Mouse (Mus musculus) heart, embryonic 10.5 days (tissue): ENCODE results near the gene Sp3. TPM values are rescaled to one million over a fixed set of nuclear protein-coding genes. Genes with fewer than 3 reads are reported as not detected.

ENCODE experiments used
- DNase-seq: peaks from one replicate; pipeline ENCODE4 v3.0.0-alpha.2; 2017; ENCODE audit warnings: low spot score
- H3K27ac ChIP-seq: fragments of 300-500 bp; sonication (generic); 2 replicates; pipeline ENCODE4 v1.5.1; 2016; ENCODE audit warnings: mild to moderate bottlenecking
- H3K27me3 ChIP-seq: fragments of 300-500 bp; sonication (generic); 2 replicates; pipeline ENCODE4 v1.6.1; 2016; ENCODE audit warnings: mild to moderate bottlenecking; ENCODE audit not compliant: poor library complexity, insufficient read depth, severe bottlenecking
- H3K36me3 ChIP-seq: fragments of 300-500 bp; sonication (generic); 2 replicates; pipeline ENCODE4 v1.6.1; 2016; ENCODE audit warnings: mild to moderate bottlenecking, moderate library complexity
- H3K4me1 ChIP-seq: fragments of 300-500 bp; sonication (generic); 2 replicates; pipeline ENCODE4 v1.6.1; 2016; ENCODE audit warnings: mild to moderate bottlenecking
- H3K4me3 ChIP-seq: fragments of 300-500 bp; sonication (generic); 2 replicates; pipeline ENCODE4 v1.5.1; 2016; ENCODE audit warnings: mild to moderate bottlenecking, moderate library complexity
- H3K9me3 ChIP-seq: fragments of 300-500 bp; sonication (generic); 2 replicates; pipeline ENCODE4 v1.6.1; 2016; ENCODE audit warnings: mild to moderate bottlenecking, moderate library complexity
- WGBS: fragments of 180-500 bp; shearing (Covaris S2); methylation state at CpG from one replicate; pipeline ENCODE4 v1.1.7; 2016; 5-methylcytosine and 5-hydroxymethylcytosine counted together
- polyA plus RNA-seq: library from polyadenylated mRNA; unstranded; fragments of >200 nt; fragmentation: Nextera tagmentation; extraction: Ambion mirVana; gene quantifications from 2 replicates; pipeline ENCODE4 v1.2.1, GENCODE M21; 2016

Sp3 gene
- polyA plus RNA-seq, 1 experiment from 2014 or later = 39.6 TPM

DNA sequence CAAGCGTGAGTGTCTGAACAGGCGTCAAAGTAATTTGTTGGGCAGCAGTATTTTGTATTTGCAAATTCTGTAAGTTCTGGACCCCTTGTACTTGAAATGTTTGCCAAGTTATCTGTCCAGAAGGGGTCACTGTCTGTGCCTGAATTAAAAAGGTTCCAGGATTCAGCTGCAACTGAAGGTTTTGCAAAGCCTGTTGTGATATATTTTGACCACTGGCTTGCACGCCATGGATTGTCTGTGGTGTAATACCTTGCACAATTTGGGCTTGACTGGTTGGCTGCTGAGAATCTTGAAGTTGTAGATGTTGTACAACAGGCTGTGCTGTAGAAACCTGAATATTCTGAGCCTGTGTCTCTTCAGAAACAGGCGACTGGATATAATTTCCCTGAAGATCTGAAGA, 9.9 kb downstream of the Sp3 start:
- H3K36me3 ChIP-seq = peaks cover 44% of the 10 kb centered on the region
- 95% methylated on average over 4 of the region's 4 CpGs for WGBS
- DNase-seq = no peak

DNA sequence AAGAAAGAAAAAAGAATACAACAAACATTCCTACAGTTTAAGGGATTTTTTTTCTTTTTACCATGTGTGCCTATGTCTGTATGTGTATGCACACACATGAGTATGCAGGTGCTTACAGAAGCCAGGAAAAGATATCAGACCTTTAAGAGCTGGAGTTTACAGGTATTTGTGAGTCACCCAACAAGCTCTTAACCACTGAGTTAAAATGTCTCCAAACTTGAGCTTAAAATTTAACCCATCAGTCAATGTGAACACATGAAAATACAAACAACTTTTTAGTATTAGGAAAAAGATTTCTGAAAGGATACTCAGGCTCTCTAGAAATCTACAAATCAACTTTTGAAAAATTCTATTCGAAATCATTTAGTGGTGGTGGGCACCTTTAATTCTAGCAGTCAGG, 11.7 kb downstream of the Sp3 start:
- Histone ChIP-seq H3K27ac (no peak overlapping the region), H3K27me3 (no peaks in the 10 kb centered on the region), H3K4me3 (no peak overlapping the region), H3K4me1 (no peaks in the 10 kb centered on the region), H3K9me3 (no peaks in the 10 kb centered on the region), H3K36me3 (peaks cover 44% of the 10 kb centered on the region)
- WGBS = 95% methylated on average over 1 of the region's 1 CpGs
- no peak for DNase-seq

More for the DNA sequence above, 9.9 kb downstream of the Sp3 start:
- no peak overlapping the region for H3K27ac ChIP-seq
- no peaks in the 10 kb centered on the region for H3K4me1 ChIP-seq
- no peaks in the 10 kb centered on the region for H3K27me3 ChIP-seq
- no peak overlapping the region for H3K4me3 ChIP-seq
- no peaks in the 10 kb centered on the region for H3K9me3 ChIP-seq

DNA sequence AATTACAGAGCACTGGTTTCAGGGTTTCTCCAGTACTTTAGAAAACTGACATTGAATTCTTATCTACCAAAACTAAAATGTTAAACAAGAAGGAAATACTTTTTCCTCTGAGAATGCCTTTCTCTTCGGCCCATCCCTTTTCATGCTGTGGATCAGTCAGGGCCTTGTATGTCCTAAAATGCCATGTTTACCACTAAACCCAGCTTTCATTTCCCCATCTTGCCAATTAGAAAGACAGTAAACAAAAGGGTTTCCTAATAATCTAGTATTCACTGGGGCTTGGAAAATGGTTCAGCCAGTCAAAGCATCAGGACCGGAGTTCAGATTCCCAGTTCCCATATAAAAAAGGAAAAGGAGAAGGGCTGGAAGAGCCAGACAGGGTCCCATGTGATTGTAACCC, 14.8 kb downstream of the Sp3 start:
- 93% methylated on average over 2 of the region's 2 CpGs for WGBS

DNA sequence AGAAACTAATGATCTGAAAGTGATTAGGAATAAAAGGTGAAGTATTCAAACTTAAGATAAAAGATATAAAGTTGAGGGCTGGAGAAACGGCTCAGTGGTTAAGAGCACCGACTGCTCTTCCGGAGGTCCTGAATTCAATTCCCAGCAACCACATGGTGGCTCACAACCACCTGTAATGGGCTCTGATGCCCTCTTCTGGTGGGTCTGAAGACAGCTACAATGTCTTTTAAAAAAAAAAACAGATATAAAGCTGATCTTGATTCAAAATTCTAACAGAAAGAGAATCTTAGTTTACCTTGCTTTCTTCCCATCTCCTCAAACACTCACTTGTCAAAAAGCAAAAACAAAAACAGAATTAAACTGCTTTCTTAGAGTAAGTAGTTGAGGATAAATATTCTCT, 23.8 kb downstream of the Sp3 start:
- WGBS = 97% methylated on average over 3 of the region's 3 CpGs
- Histone ChIP-seq H3K27me3 (no peaks in the 10 kb centered on the region), H3K4me1 (no peaks in the 10 kb centered on the region), H3K4me3 (no peak overlapping the region), H3K27ac (no peak overlapping the region), H3K9me3 (no peaks in the 10 kb centered on the region), H3K36me3 (peaks cover 74% of the 10 kb centered on the region)
- DNase-seq = no peak

More for the DNA sequence above, 14.8 kb downstream of the Sp3 start:
- H3K4me1 ChIP-seq = no peaks in the 10 kb centered on the region
- H3K4me3 ChIP-seq = no peak overlapping the region
- H3K9me3 ChIP-seq = no peaks in the 10 kb centered on the region
- DNase-seq = no peak
- H3K27ac ChIP-seq = no peak overlapping the region
- no peaks in the 10 kb centered on the region for H3K27me3 ChIP-seq
- peaks cover 54% of the 10 kb centered on the region for H3K36me3 ChIP-seq

DNA sequence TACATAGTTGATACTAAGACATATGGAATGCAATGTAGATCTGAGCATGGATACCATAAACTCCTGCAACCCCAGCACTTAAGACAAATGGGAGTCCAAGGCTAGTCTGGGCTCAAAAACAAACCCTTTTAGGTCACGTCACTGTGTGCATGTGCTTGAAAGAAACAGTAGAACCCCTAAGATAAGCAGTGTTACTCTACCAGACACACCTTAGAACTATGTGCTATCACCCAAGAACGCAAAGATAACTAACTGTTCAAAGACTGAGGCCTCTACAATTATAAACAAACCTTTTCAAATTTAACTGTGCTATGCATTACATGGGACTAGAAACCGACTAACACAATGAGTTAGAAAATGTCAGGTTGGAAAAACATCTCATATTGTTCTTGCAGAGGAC, 27.3 kb downstream of the Sp3 start:
- no peaks in the 10 kb centered on the region for H3K27me3 ChIP-seq
- H3K9me3 ChIP-seq = no peaks in the 10 kb centered on the region
- no peak for DNase-seq
- no peak overlapping the region for H3K4me3 ChIP-seq
- H3K27ac ChIP-seq = no peak overlapping the region
- 79% methylated on average over 3 of the region's 3 CpGs for WGBS
- H3K36me3 ChIP-seq = peaks cover 73% of the 10 kb centered on the region
- no peaks in the 10 kb centered on the region for H3K4me1 ChIP-seq

DNA sequence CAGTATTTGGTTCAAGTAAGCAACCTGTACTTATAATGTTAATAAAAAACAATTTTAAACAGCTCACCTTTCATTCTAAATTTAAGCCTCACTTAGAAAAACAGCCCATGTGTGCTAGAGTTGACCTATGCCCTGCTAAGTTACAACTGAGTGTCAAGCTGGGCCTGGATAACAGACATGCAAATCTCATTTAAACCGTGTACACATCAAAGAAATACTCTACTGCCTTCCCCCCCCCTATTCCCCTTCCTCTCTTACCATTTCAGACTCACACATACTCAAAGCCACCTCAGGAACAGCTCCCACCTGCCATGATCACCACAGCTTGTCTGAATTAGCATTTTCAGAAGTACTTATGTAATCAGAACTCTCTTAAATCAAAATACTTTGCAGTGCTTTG, 44.3 kb downstream of the Sp3 start:
- Histone ChIP-seq H3K4me1 (no peaks in the 10 kb centered on the region), H3K27ac (no peak overlapping the region), H3K27me3 (no peaks in the 10 kb centered on the region), H3K4me3 (no peak overlapping the region), H3K36me3 (peaks cover 31% of the 10 kb centered on the region), H3K9me3 (no peaks in the 10 kb centered on the region)
- WGBS = 35% methylated on average over 1 of the region's 1 CpGs
- no peak for DNase-seq

DNA sequence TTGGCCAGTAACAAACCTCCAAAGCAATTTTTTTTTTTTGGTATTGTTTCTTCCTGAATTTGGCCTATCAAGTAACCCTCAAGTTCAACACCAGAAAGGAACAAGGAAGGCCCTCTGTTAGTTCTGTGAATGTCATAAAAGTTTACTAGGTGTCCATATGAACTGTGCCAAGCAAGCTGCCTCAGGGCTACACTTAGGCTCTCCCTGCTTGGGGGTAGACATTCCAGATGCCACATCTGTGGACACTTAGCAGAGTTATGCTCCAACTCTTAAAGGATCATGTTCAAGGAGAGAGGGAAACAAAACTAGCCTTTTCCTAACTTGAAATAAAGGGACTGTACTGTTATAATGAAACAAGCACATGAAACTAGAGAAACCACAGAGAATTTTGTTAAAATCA, 48.1 kb downstream of the Sp3 start:
- H3K27ac ChIP-seq = no peak overlapping the region
- H3K9me3 ChIP-seq = no peaks in the 10 kb centered on the region
- no peaks in the 10 kb centered on the region for H3K4me1 ChIP-seq
- no peak overlapping the region for H3K4me3 ChIP-seq
- H3K36me3 ChIP-seq = peaks cover 10% of the 10 kb centered on the region
- no peaks in the 10 kb centered on the region for H3K27me3 ChIP-seq
- DNase-seq = no peak

DNA sequence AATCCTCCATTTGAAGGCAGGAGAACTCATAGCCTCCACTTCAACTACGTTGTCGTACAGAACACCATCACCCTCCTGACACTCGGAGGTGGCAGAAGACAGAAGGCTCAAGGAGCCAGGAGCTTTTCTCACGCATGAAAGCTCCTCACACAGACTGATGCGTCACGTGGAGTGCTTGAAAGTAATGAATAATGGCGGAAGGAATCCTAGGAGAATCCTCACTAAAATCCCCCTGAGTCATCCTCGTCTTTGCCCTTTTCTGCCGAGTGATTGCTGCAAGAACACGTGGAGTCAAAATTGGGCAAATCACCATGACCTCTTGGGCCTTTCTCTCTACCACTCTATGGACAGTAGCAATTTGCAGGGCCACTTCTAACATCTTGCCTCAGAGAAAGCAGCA, 55.3 kb downstream of the Sp3 start:
- Histone ChIP-seq H3K9me3 (no peaks in the 10 kb centered on the region), H3K27me3 (no peaks in the 10 kb centered on the region), H3K27ac (no peak overlapping the region), H3K4me1 (no peaks in the 10 kb centered on the region), H3K4me3 (no peak overlapping the region), H3K36me3 (no peaks in the 10 kb centered on the region)
- DNase-seq = no peak
- 88% methylated on average over 10 of the region's 10 CpGs for WGBS

DNA sequence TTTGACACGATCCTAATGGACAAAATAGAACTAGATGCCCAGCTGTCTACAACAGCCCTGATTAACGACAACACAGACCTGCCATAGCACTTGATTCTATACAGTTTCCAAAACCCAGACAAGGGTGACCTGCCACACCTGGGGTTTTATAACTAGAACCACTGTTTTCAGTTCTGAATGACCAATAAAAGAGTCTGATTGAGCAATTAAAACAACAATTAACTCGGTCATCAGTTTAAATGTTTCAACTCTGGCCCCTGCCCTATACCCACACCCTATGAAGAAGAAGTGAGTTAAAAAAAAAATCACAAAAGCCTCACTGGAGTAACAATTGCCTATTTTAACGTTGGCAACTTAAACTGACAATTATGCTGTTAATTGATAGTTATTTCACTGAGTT, 64.1 kb downstream of the Sp3 start:
- Histone ChIP-seq H3K36me3 (no peaks in the 10 kb centered on the region), H3K9me3 (no peaks in the 10 kb centered on the region), H3K27me3 (no peaks in the 10 kb centered on the region), H3K4me3 (no peak overlapping the region), H3K27ac (no peak overlapping the region), H3K4me1 (no peaks in the 10 kb centered on the region)
- DNase-seq = no peak
- WGBS = 71% methylated on average over 4 of the region's 4 CpGs

DNA sequence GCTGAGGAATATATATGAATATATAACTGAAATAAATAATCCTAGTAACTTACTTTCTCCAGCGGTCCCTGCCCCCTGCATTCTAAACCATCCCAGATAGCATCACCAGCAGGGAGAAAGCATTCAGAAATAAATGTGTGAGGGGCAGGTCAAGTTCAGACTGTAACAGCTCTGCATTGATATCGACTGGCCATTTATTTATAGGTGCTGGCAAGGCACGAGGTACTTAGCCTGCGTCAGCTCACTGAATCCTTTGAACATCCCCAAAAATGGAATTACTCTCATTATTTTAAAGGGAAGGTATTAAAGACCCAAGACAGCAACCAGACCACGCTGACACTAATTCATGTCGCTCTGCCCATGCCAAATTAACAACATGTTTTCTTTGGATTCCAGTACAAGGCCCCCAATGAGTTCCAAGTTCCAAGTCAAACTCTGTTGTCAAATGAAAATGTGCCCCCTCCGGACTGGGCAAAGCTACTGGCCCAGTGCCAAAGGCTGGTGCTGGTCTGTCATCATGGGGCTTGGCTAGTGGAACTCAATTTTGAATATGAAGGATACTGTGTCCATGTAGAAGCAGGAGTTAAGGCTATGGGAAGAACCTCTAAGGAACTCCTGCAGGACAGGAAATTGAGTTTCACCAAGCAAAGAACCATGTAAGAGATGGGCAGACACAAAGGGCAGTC, 64.9 kb downstream of the Sp3 start:
- no peaks in the 10 kb centered on the region for H3K36me3 ChIP-seq
- no peak overlapping the region for H3K4me3 ChIP-seq
- 81% methylated on average over 7 of the region's 7 CpGs for WGBS
- H3K9me3 ChIP-seq = no peaks in the 10 kb centered on the region
- no peak for DNase-seq
- H3K27ac ChIP-seq = no peak overlapping the region
- H3K27me3 ChIP-seq = no peaks in the 10 kb centered on the region
- H3K4me1 ChIP-seq = no peaks in the 10 kb centered on the region

DNA sequence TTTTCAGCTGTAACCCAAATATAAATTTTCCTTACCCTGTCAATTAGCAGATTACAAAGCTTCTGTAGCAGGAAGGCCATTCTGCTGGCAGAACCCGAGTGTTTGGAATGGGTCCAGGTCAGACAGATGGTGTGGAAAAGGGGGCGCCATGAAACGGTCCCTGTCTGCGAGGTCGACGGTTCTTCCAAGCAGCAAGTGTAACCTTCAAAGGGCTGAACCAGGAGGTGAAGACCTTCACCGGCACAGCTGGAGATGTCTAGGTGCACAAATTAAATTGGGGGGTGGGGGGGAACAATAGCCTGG, 66.8 kb downstream of the Sp3 start:
- no peak overlapping the region for H3K27ac ChIP-seq
- H3K36me3 ChIP-seq = no peaks in the 10 kb centered on the region
- 84% methylated on average over 7 of the region's 7 CpGs for WGBS
- no peaks in the 10 kb centered on the region for H3K27me3 ChIP-seq
- DNase-seq = no peak
- no peaks in the 10 kb centered on the region for H3K9me3 ChIP-seq
- H3K4me1 ChIP-seq = no peaks in the 10 kb centered on the region
- H3K4me3 ChIP-seq = no peak overlapping the region

DNA sequence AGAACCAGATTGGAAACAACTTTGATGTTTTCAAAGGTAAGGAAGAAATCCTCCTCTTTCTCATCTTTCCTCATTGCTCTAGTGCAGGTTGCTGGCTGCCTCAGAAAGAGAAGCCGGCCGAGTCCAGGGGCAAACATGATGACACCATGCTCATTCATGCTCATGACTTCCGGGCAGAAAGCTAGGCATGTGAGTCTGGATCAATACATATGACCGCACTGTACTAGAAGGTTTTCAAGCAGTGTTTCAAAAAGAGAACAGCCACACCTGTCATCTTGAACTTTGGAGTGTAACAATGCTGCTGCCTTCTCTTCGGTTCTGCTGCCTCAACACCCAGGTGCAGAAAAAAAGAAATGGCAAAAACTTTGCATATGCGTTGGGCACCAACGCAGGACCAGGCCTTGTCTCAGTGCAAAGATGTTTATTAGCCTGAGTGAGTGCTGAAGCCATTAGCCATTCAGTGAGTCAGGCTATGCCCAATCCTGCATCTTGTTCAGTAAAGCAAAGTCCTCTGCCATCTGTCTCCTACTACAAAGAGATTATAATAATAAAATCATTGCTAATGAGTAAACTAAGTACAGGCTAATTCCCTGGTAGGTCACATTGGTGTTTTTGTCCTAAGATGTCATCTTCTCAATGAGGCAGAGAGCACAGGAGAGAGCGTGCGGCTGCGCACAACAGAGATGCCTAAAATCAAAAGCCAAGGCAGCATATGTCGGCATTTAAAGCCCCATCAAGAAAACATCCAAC, 67.4 kb downstream of the Sp3 start:
- no peak for DNase-seq
- WGBS = 91% methylated on average over 11 of the region's 11 CpGs
- Histone ChIP-seq H3K36me3 (no peaks in the 10 kb centered on the region), H3K4me3 (no peak overlapping the region), H3K27me3 (no peaks in the 10 kb centered on the region), H3K9me3 (no peaks in the 10 kb centered on the region), H3K27ac (no peak overlapping the region), H3K4me1 (no peaks in the 10 kb centered on the region)

DNA sequence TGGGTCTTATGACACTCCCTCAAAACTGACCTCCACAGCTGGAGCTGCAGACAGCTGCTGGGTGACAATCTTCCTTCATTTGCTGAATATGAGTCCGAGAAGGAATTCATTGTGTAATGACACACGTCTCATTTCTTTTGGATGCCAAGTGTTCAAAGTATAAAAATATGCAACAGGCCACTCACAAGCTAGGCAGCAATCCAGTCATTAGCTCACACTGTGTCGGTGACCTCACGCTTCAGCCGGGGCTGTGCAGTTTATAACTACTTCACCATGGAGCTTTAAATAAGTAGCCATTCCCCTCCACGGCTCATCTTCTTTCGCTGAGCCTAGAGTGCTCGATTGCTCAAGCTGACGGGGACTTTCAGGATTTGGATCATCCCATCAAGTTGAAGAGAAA, 68.7 kb downstream of the Sp3 start:
- 86% methylated on average over 9 of the region's 9 CpGs for WGBS
- Histone ChIP-seq H3K4me1 (no peaks in the 10 kb centered on the region), H3K9me3 (no peaks in the 10 kb centered on the region), H3K36me3 (no peaks in the 10 kb centered on the region), H3K27me3 (no peaks in the 10 kb centered on the region), H3K4me3 (no peak overlapping the region), H3K27ac (no peak overlapping the region)
- no peak for DNase-seq

DNA sequence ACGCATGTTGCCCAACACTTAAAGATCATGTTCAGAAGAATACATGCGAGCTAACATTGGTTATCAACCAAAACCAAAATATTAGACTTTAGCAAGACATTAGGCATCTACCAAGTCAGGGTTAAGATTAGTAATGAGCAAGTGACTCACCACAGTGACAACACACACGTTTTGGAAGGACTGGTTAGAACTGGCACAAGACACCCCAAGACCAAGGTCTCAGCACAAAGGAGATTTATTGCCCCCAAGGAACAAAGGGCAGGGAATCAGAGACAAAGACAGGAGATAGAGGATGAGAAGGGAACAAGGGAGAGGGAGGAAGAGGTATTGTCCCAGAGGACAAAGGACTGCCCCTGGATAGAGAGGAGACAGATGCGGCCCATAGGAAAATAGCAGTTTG, 71.2 kb downstream of the Sp3 start:
- Histone ChIP-seq H3K27ac (no peak overlapping the region), H3K36me3 (no peaks in the 10 kb centered on the region), H3K4me1 (no peaks in the 10 kb centered on the region), H3K27me3 (no peaks in the 10 kb centered on the region), H3K9me3 (no peaks in the 10 kb centered on the region), H3K4me3 (no peak overlapping the region)
- no peak for DNase-seq
- 80% methylated on average over 4 of the region's 4 CpGs for WGBS
